Mouse (Mus musculus): Measurements from ENCODE around the gene Sod1.
A peak's percentile ranks its signal among the peaks of the same experiment; 100 is the strongest.

Gene Sod1

DNA sequence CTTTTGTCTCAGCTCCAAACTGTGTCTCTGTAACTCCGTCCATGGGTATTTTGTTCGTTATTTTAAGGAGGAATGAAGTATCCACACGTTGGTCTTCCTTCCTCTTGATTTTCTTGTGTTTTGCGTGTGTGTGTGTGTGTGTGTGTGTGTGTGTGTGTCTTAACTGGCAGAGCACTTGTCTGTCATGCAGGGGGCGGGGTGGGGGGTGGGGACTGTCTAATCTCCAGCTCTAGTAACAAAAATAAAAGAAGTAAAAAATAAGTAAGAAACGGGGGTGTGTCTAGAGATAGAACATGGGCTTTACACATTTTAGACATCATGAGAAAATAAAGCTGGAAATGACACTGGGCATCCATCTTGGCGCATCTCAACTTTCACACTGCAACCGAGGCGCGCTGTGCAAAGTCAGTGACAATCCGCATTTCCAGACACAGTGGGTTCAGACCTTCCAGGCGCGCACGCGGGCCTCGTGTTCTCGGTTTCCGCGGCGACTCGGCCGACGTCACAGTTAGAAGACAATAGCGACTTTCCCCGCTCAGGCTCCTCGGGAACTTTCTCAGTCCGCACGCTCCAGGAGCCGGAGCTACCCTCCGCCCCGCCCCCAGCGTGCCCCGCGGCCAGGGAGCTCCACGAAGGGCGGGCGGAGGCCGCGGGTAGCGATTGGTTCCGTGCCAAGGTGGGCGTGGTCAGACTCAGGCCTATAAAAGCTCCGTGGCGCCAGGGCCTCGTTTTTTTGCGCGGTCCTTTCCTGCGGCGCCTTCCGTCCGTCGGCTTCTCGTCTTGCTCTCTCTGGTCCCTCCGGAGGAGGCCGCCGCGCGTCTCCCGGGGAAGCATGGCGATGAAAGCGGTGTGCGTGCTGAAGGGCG is at the start of gene Sod1:
TSS of gene Sod1 (plus strand) at position 729 of the 866 bp plus-strand sequence.
- peak; percentile 65 for DNase-seq (ENCODE audit: extremely low read depth, low read depth)

DNA sequence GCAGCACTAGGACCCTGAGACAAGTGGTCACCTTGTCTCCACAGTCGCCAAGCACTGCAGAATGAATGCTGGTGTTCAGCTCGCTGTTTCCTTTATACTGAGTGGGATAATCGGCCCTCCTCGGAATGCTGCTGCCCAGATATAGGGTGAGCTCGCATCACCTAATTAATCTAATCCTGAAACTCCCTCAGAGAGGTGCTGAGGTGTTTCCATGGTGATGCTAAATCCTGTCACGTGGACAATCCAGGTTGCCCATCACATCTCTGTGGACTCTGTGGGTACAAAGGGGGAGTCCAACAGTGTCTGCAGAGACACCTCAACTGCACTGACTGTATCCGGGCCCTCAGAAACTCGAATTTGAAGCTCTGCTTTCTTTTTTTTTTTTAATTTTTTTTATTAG is 49.1 kb upstream of the Sod1 start:
- no peak for DNase-seq (ENCODE audit: extremely low read depth, low read depth)

- DNase-seq (ENCODE audit: extremely low read depth, low read depth): no peak
Measured at GRCm38 (mm10) chr16:90176472-90176871, 44.1 kb upstream of the Sod1 start.

DNA sequence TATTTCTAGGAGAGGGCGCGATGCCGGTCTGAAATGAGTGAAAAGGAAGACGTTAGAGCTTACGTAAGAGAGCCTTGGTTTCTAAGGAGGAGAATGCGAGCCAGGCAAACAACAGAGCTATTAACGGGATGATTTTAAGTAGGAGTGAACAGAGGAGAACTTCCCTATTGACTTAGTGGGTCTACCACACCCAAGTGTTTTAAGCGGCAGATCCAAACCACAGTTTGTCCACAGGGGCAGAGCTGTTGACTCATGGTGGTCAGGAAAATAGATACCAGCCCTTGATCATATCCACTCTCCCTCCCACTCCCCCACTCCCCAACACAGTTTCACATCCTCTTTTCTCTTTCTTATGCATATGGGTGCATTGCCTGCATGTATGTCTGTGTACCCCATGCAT is 43.1 kb upstream of the Sod1 start:
- peak; percentile 98 for DNase-seq (ENCODE audit: extremely low read depth, low read depth)

GRCm38 (mm10) chr16:90178404-90178803 is 42.1 kb upstream of the Sod1 start:
- no peak for DNase-seq (ENCODE audit: extremely low read depth, low read depth)

DNA sequence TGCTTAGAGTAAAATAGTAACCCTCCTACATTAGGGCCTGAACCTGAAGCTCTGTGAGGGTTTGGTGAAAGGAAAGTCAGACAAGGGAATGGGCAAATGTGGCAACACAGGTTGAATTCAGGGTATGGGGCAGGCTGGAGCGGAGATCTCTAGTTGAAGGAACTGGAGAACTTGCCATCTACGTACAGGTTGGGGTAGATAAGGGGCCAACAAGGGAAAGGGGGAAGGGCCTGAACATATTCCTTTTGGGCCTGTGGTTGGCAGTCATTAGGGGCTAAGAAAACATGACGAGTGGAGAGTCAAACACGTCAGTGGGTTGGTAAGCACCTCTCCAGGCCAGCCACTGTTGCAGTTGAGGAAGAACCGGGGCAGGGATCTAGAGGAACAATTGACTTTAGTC is 40.7 kb upstream of the Sod1 start:
- no peak for DNase-seq (ENCODE audit: extremely low read depth, low read depth)

GRCm38 (mm10) chr16:90180975-90181374 is 39.6 kb upstream of the Sod1 start:
- no peak for DNase-seq (ENCODE audit: extremely low read depth, low read depth)

DNA sequence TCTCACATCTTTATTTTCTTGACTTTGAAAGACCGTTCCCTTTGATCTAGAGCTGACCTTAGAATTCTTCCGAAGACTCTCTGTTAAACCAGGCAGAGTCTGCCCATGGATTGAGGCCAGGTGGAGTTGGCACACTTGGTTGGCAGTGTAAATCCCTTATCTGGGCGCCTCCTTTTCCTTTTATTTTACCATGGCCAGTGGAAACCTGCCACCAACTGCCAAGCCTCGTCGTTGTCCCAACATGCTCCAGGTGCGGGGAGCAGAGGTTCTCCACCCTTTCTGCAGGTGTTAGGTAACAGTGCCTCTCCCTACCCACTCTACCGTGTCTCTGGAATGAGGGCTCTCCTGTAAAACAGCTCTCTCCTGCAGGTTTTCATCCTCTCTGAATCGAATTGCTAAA is 38.9 kb upstream of the Sod1 start:
- no peak for DNase-seq (ENCODE audit: extremely low read depth, low read depth)

- DNase-seq (ENCODE audit: extremely low read depth, low read depth): no peak
Measured at GRCm38 (mm10) chr16:90184135-90184534, 36.4 kb upstream of the Sod1 start.

GRCm38 (mm10) chr16:90185928-90186588 is 34.5 kb upstream of the Sod1 start:
- DNase-seq (ENCODE audit: extremely low read depth, low read depth): peak; percentile 74

- DNase-seq (ENCODE audit: extremely low read depth, low read depth): peak; percentile 80
Measured at GRCm38 (mm10) chr16:90187453-90187852, 33.1 kb upstream of the Sod1 start.

GRCm38 (mm10) chr16:90191289-90191688 is 29.3 kb upstream of the Sod1 start:
- no peak for DNase-seq (ENCODE audit: extremely low read depth, low read depth)

- no peak for DNase-seq (ENCODE audit: extremely low read depth, low read depth)
Measured at GRCm38 (mm10) chr16:90193719-90194118, 26.8 kb upstream of the Sod1 start.

DNA sequence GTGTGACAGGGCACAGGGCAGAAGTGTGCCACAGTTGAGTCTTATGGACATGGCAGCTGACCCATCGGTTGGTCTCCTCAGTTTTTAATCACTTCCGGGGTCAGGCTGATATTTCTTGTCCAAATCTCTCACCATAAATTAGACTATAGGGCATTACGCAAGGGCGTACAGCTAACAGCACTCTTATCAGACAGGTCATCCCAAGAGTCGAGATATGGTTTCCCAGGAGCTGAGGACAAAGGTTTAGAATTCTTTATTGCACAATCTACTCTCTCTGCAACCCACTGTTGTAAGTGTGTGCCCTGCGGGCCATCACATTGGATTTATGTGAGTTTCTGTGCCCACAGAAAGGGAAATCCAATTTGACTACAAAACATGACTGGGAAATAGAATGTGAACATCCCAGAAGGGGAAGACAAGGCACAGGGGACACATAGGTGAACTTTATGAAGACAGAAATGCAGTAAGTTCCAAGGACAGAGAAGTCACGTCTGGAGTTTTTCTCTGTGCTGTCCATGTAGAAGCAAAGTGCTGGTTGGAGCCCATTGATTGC is 23.8 kb upstream of the Sod1 start:
- no peak for DNase-seq (ENCODE audit: extremely low read depth, low read depth)

DNA sequence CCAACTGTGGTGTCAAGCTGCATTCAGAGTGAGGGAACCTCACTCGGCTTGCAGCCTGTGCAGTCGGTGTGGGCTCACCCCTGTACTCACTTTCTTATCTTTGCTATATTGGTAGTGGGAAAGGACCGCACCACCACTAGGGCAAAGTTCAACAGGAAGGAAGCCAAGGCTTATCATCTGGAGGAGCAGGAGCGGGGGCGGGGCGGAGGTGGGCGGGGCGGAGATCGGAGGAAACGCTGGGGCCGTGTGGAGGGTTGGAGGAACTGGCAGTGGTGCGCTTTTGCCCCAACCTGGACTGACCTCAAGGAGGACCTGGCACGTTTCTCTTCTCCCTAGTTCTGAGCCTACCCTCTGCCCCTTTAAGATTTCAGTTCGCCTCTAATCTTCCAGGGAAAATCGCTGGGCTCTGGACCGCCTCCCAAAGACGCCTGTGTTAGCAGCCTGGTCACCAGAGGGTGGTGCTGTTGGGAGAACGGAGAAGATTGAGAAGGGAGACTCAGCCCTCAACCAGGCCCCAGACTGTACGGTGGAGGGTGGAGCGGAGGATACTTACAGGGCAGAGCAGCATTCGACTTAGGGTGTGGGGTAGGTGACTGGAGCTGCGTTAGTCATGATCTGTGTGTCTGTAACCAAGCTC is 23.1 kb upstream of the Sod1 start:
- DNase-seq (ENCODE audit: extremely low read depth, low read depth): peak; percentile 94

DNA sequence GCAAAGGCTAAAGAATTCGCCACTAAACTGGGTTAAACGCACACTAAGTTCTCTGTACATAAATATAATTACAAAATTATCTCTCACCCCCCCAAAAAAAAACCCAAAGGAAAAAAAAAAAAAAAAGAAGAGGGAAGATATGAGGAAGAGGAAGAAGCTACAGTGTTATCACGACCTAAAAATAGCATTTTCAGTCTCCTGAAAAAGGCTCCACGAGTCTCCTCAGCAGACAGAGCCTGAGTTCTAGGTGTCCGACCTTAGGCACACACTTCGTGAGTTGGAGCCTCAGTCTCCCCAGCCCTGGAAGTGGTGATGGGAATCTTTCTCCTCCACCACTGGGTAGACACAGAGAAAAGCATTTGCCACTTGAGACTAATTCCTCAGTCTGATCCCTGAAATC is 21.9 kb upstream of the Sod1 start:
- no peak for DNase-seq (ENCODE audit: extremely low read depth, low read depth)

DNA sequence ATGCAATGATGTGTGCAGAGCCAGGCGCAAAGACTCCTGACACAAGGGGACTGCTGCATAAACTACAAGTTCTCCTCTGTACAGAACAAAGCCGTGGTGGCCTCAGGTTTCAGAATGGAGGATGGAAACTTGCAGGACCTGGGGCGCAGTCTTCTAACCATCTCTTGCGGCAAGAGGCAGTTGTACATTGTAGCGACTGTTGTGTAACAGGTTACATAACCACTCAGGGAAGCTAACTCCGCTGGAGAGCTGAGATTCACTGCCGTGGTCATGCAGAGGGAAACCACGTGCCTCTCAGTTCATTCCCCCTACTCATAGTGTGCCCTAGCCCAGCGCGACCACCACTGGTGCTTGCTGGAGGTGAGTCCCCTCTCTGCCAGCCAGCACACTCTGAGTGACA is 21.4 kb upstream of the Sod1 start:
- DNase-seq (ENCODE audit: extremely low read depth, low read depth): no peak

GRCm38 (mm10) chr16:90202140-90202539 is 18.4 kb upstream of the Sod1 start:
- DNase-seq (ENCODE audit: extremely low read depth, low read depth): no peak

- no peak for DNase-seq (ENCODE audit: extremely low read depth, low read depth)
Measured at GRCm38 (mm10) chr16:90203226-90203962, 17.2 kb upstream of the Sod1 start.

- peak; percentile 94 for DNase-seq (ENCODE audit: extremely low read depth, low read depth)
Measured at GRCm38 (mm10) chr16:90204868-90205267, 15.7 kb upstream of the Sod1 start.

- no peak for DNase-seq (ENCODE audit: extremely low read depth, low read depth)
Measured at GRCm38 (mm10) chr16:90208996-90209395, 11.6 kb upstream of the Sod1 start.

All from MEL-GATA-1-ER (cell line).